Mouse (Mus musculus) cerebellum, adult 18-20 months (tissue): ENCODE results near the gene Sgpp2.

ENCODE experiments used
- DNase-seq, 2 experiments: peaks; one replicate each; pipeline ENCODE4 v3.0.0; 2021

The Sgpp2 gene

DNA sequence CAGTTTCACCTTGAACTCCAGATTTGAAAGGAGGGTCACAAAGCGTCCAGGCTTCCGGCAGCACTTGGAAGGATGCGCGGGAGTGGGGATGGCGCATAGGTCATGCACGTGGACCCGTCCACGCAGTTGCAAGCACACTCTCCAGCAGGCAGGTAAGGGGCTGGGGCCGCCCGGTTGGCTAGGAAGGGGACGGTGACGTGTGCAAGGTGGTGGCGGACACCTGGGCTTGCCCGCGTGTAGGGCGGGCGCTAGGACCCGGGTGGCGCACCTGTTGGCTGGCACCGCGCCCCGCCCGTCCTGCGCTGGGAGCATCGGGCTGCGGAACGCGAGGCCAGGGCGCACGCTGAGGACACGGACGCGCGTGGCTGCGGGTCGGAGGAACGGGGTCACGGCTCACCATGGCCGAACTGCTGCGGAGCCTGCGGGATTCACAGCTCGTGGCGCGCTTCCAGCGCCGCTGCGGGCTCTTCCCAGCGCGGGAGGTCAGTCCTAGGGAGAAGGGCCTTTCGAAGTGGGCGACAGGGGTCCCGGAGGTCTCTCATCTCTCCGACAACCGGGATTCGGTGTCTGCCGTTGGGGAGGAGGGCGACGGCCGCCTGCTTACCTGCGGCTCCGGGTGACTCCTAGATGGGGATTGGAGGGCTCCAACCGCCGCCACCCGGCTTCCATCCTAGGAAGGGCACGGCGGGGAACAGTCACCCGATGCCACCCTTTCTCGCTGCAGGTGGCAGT is at the start of gene Sgpp2:
Gene Sgpp2, plus strand, starts transcription at position 325 of the 732 bp plus-strand sequence.
- DNase-seq = peak; percentile 89 to 99

DNA sequence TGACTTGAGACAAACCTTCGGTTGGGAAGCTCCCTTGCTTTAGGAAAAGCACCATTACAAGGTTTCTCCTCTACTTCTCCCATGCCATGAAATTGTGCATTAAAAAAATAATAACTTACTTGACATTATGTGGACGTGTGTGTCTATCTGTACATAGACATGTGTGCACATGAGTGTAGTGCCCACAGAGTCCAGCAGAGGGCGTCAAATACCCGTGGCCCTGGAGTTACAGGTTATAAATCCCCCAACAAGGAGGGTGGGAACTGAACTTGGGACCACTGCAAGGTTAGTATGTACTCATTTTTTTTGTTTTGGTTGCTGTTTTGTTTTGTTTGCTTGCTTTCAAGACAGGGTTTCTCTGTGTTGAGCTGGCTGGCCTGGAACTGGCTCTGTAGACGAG is 42.6 kb upstream of the Sgpp2 start:
- DNase-seq = no peak

DNA sequence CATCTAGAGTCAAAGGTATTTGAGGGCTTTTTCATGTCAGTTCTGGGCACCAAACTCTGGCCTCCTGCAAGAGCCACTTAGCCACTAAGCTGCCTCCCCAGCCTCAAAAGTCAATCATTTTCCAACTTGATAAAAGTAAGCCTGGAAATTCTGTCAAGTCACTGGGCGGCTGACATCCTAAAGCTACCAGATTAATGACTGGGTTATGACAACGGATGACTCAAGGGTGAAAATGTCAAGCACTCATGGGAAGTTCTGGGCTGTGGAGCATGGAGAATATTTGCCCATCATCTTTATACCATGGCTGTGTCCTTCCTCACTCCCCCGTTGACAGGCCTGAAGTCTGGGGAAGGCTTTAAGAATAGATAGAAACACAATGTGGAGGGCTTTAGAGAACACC is 37.2 kb upstream of the Sgpp2 start:
- no peak for DNase-seq

DNA sequence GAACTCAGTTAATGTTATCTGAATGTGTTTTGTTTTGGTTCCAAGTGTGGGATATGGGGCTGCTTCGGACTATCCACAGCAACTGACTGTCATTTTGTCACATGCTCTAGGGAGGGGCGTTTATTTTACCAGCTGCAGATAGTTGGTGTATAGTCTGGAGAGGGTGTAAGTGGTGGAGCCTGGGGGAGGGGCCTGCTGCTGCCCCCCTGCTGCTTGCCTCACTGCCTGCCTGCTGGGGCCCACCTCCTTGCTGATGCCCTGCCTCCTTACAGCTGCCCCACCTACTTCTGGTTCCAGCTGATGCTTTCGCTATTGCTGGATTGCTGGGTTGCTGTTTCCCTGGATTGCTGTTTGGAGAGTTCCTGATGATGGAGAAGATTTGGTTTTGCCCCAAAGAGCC is 31.0 kb upstream of the Sgpp2 start:
- no peak for DNase-seq

DNA sequence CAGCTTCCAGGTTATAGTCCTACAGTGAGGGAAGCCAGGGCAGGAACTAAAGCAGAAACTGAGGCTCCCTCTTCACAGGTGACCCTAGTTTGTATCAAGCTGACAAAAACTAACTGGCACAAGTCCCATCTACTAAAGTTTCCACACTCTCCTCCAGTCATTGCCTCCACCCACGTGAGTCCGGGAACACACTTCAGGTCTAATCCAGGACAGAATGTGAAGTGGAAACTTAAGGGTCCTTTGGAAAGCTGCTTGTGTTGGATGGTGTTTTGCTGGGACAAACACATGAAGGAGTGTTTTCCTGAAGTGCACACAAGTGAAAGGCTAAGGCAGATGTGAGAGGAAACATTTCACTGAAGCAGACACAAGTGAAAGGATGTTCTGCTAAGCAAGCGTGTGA is 17.7 kb upstream of the Sgpp2 start:
- DNase-seq = no peak

GRCm38 (mm10) chr1:78299670-78300225 is 10.4 kb upstream of the Sgpp2 start:
- no peak for DNase-seq

DNA sequence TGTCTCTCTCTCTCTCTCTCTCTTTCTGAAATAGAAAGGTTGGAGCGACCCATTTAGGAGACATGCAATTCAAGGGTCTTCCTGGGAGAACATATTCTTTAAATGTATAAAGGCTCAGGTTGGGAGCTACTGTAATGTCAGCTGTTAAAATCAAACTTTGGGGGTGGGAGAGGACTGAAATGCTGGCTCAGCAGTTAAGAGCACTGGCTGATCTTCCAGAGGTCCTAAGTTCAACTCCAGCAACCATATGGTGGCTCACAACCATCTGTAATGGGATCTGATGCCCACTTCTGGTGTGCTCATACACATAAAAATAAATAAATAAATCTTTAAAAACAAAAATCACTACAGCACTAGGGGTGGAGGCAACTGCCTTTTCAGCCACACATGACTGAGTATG is 1.5 kb upstream of the Sgpp2 start:
- DNase-seq = no peak

GRCm38 (mm10) chr1:78309280-78309679 is 865 bp upstream of the Sgpp2 start:
- peak in 1 of 2 experiments; percentile 28 for DNase-seq

DNA sequence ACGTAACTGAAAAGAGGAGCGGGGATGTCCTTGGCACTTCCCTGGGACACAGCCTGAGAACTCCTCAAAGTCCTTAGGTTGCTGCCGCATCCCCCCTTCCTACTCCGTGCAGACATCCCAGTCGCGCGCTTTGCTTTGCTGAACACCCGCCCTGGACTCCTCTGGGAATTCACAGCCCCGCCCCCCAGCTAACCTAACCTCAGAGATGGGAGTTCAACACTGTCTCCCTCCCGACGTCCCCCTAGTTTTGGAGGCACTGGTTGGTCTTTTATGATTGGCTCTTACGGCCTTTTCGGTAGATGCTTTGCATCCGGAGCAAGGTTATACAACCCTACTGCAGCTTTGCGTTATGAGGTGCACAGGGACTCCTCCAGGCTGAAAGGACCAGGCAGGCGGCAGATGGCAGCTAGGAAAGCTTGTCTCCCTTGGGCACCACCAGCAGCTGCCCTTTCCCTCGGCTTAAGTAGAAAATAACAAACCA is 756 bp downstream of the Sgpp2 start:
- peak; percentile 84 to 89 for DNase-seq

DNA sequence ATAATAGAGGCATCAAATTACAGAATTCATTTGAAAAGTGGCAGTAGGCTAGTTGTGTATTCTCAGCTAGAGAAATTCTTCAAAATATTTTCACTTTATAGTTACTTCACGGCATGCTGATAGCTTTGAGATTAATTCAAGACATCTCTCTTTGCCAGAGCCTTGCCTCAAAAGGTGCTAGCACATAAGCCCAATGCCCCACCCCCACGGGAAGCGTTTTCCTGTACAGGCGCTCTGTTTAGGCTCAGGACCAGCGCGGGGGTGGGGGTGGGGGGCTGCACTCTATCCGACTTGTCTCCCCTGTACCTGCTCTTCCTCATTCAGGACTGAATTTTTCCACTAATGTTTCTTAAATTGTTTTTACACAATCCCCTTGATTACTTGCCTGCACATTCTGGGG is 1.3 kb downstream of the Sgpp2 start:
- peak; percentile 61 to 64 for DNase-seq

- no peak for DNase-seq
Measured at GRCm38 (mm10) chr1:78312917-78313316, 2.8 kb downstream of the Sgpp2 start.

DNA sequence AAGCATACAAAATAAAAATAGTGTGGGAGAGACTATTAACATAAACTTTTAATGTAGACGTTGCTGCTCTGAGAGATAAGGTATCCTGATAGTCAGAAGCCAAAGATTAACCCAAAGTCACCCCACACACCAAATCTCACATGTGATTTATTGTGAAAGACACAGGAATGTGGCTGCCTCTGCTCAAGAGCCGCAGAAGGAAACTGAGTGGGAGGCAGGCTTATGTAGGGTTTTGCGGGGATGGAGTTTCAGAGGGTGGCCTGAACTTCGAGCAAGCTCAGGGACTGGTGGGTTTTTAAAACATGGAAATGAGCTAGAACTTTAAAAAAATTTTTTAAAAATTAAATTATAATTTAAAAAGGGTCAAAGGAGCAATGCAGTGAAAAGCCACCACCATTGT is 3.8 kb downstream of the Sgpp2 start:
- no peak for DNase-seq

DNA sequence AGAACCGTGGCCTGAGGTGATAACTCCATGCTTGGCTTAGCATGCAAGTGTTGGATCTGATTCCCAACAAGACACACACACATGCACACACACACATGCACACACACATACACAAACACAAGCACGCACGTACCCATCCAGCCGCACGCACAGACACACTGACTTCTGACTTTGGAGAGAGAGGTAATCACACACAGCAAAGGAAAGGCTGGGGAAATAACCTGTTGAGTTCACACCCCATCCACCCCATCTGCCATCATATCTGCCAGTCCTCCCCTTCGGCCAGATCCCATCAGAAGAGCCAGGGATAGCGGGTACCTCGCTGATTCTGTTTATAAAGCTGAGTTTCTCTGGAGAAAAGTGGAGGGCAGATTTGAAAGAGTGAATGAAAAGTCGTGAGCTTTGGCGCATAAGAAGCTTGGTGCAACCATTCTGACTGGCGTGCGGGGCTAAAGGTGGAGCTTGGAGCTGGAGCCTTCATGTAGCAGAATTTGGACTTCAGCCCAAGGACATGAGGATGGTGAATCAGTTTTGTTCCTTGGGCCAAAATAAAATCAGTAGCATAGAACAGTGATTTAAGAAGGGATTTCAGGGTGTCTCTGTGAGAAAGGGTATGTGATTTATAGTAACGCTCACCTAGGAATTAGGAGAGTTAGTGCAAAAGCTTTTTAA is 8.1 kb downstream of the Sgpp2 start:
- DNase-seq = peak; percentile 38 to 43

GRCm38 (mm10) chr1:78320291-78320690 is 10.1 kb downstream of the Sgpp2 start:
- no peak for DNase-seq

- DNase-seq = no peak
Measured at GRCm38 (mm10) chr1:78322098-78322778, 12.1 kb downstream of the Sgpp2 start.

GRCm38 (mm10) chr1:78322844-78323243 is 12.7 kb downstream of the Sgpp2 start:
- no peak for DNase-seq

DNA sequence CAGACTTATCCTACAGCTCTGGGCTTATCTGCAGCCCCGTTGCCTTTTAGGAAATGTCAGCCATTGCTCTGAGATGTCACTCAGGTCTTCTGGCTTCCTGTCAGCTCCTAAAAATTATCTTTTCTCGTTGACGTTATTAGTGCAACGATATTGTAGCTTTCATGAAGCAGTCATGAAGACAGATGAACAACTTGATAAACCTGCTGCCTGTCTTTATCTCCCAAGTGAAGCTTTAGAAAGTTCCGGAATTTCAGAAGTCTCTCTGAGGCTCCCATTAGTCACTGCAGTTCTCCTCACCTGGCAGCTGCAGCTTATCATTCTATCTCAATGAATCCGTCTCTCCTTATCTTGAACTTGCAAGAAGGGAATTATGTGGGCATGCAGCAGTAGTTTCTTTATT is 13.9 kb downstream of the Sgpp2 start:
- DNase-seq = no peak

DNA sequence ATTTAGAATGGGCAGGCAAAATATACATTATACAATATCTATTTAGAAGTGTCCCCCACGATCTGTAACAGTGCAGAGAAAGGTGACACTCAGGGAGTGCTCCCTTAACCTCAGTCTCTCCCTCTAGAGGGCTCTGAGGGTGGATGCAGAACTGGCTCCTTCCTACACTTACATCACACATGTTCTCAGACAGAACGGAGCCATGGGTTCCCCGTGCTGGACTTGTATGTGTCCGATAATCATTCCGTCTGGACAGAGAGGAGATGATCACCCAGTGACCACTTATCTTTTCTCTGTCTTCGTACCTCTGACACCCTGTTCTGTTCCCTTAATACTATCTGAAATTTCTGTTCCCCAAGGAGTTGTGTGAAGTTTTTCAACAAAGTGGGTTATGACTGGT is 15.7 kb downstream of the Sgpp2 start:
- DNase-seq = no peak

DNA sequence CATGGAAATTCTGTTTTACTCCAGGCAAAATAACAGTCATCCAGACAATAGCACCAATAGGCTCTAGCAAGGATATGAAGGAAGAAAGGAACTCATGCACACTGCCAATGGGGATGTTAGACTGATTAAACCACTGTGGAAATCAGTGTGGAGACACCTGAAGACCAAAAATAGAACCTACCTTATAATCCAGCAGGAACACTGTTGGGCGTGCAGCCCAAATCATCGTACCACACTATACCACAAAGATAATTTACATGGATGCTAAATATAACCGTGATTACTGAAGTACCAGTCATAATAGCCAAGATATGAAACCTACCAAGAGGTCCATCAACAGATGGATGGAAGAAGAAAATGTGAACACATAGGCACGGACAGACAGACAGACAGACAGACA is 18.5 kb downstream of the Sgpp2 start:
- DNase-seq = no peak

- no peak for DNase-seq
Measured at GRCm38 (mm10) chr1:78329861-78330260, 19.7 kb downstream of the Sgpp2 start.

DNA sequence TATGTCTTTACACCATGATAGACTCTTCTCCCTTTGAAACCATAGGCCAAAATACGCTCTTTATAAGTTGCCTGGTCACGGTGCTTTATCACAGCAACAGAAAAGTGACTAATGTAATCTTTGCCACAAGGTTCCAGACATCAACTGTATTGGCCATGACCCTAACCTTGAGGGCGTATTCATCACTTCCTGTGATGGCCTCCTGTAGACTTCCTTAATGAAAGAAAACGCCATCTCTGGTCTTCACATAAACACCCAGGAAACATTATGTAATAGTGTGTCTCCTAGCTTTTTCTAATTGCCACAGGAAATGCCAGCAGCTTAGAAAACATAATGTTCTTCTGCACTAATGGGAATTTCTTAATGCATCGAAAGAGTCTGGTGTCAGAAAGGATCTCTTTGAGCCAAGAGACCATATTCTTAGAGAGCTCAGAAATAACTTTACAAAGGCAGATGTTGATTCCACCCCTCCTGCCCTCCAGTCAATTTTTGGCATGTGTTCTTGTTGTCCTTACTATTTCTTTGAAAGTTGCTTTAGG is 20.5 kb downstream of the Sgpp2 start:
- DNase-seq = no peak

DNA sequence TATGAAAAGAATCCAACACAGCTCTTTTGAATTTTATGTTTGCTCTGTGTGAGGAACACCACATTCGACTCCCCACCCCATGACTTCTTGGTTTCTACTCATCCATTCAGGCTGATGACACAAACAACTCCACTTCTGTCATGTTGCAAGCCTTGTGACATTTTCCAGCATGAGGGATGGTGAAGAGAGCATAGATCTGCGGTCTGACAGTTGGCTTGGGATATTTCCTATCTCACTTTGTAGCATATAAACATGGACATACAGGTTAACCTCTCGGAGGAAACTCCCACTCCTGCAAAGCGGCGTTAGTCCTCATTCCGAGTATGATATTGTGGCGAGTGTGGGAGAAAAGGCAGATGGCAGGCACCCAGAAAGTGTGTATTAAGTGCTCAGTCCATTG is 27.6 kb downstream of the Sgpp2 start:
- no peak for DNase-seq

GRCm38 (mm10) chr1:78338212-78338611 is 28.1 kb downstream of the Sgpp2 start:
- peak; percentile 23 to 32 for DNase-seq
